Mouse (Mus musculus) kidney, postnatal 0 days (tissue): ENCODE measurements around the gene Rps26. TPM values are rescaled to one million over a fixed set of nuclear protein-coding genes. Genes with fewer than 3 reads are reported as not detected.
A peak's percentile ranks its signal among the peaks of the same experiment; 100 is the strongest.

Source experiments
- ATAC-seq: fragments of 200-750 bp; cut with Nextera tagmentation; replicated peaks from 2 replicates; pipeline ENCODE4 v1.8.0; 2017; ENCODE audit warnings: low read depth, moderate number of reproducible peaks, moderate TSS enrichment, moderate library complexity; ENCODE audit not compliant: low FRiP score
- DNase-seq: peaks from one replicate; pipeline ENCODE4 v3.0.0-alpha.2; 2016; ENCODE audit warnings: low spot score
- H3K27ac ChIP-seq: fragments of 300-500 bp; sonication (generic); 2 replicates; pipeline ENCODE4 v1.5.1; 2014; ENCODE audit warnings: mild to moderate bottlenecking
- H3K27me3 ChIP-seq: fragments of 300-500 bp; sonication (generic); 2 replicates; pipeline ENCODE4 v1.6.1; 2014; ENCODE audit warnings: low read length, mixed read lengths; ENCODE audit not compliant: insufficient read depth
- H3K36me3 ChIP-seq: fragments of 300-500 bp; sonication (generic); 2 replicates; pipeline ENCODE4 v1.6.1; 2014; ENCODE audit warnings: low read length, mixed read lengths; ENCODE audit not compliant: insufficient read depth
- H3K4me1 ChIP-seq: fragments of 300-500 bp; sonication (generic); replicated peaks from 2 replicates; pipeline ENCODE4 v1.6.1; 2014; ENCODE audit warnings: antibody characterized with exemption, low read length, mixed read lengths; ENCODE audit not compliant: insufficient read depth
- H3K4me2 ChIP-seq: fragments of 300-500 bp; sonication (generic); 2 replicates; pipeline ENCODE4 v1.6.1; 2014; ENCODE audit warnings: mild to moderate bottlenecking, low read length, moderate library complexity, mixed read lengths
- H3K4me3 ChIP-seq: fragments of 300-500 bp; sonication (generic); replicated peaks from 2 replicates; pipeline ENCODE4 v1.5.1; 2014; ENCODE audit warnings: low read depth, low read length
- H3K9ac ChIP-seq: fragments of 300-500 bp; sonication (generic); 2 replicates; pipeline ENCODE4 v1.6.1; 2014; ENCODE audit warnings: low read depth, low read length
- H3K9me3 ChIP-seq: fragments of 300-500 bp; sonication (generic); replicated peaks from 2 replicates; pipeline ENCODE4 v1.6.1; 2016; ENCODE audit warnings: low read length, inconsistent platforms, mixed read lengths
- CTCF ChIP-seq: IDR thresholded peaks from 2 replicates; pipeline ENCODE4 v1.5.1; 2016; ENCODE audit warnings: antibody characterized with exemption, low read depth, mild to moderate bottlenecking, moderate library complexity
- WGBS: fragments of 180-500 bp; shearing (Covaris S2); extraction: QIAGEN DNeasy Blood & Tissue Kit; methylation state at CpG from one replicate; pipeline ENCODE4 v1.1.7; 2014; 5-methylcytosine and 5-hydroxymethylcytosine counted together
- polyA plus RNA-seq: library from polyadenylated mRNA; unstranded; fragments of >200 nt; fragmentation: Nextera tagmentation; extraction: Ambion mirVana; gene quantifications from 2 replicates; pipeline ENCODE4 v1.2.1, GENCODE M21; 2015

The Rps26 gene
- 836 and 985 TPM in 2 replicates for polyA plus RNA-seq

- peak within 1 kb of the TSS; percentile 76 for H3K4me2 ChIP-seq
- H3K27me3 ChIP-seq = no peaks in the 10 kb centered on the region
- TF ChIP-seq CTCF = peak; percentile 60
- H3K4me1 ChIP-seq = no peaks in the 10 kb centered on the region
- peak within 1 kb of the TSS; percentile 72 for H3K4me3 ChIP-seq
- H3K27ac ChIP-seq = peak within 1 kb of the TSS; percentile 69; the same call in 1 of the 2 replicates
- WGBS = 1% methylated on average over 40 of the region's 40 CpGs
- DNase-seq = peak; percentile 99
- peaks cover 14% of the 10 kb centered on the region; the same call in 1 of the 2 replicates for H3K36me3 ChIP-seq
- peak within 1 kb of the TSS; percentile 90 for H3K9ac ChIP-seq
- no peaks in the 10 kb centered on the region for H3K9me3 ChIP-seq
- ATAC-seq = peak; percentile 97
Measured at GRCm38 (mm10) chr10:128626311-128627310, at the start of gene Rps26. TSS of gene Rps26 (minus strand) at chr10:128626747.

GRCm38 (mm10) chr10:128674469-128675008, 48.0 kb upstream of the Rps26 start:
- Histone ChIP-seq H3K9ac (peak overlapping the region; percentile 61), H3K4me1 (no peaks in the 10 kb centered on the region), H3K27ac (peak overlapping the region; percentile 58), H3K4me2 (peak overlapping the region; percentile 94), H3K9me3 (no peaks in the 10 kb centered on the region), H3K36me3 (peaks cover 2% of the 10 kb centered on the region), H3K27me3 (no peaks in the 10 kb centered on the region), H3K4me3 (peak overlapping the region; percentile 74)
- 2% methylated on average over 9 of the region's 9 CpGs for WGBS
- peak; percentile 80 for TF ChIP-seq CTCF
- ATAC-seq = no peak
- DNase-seq = peak; percentile 85

DNA sequence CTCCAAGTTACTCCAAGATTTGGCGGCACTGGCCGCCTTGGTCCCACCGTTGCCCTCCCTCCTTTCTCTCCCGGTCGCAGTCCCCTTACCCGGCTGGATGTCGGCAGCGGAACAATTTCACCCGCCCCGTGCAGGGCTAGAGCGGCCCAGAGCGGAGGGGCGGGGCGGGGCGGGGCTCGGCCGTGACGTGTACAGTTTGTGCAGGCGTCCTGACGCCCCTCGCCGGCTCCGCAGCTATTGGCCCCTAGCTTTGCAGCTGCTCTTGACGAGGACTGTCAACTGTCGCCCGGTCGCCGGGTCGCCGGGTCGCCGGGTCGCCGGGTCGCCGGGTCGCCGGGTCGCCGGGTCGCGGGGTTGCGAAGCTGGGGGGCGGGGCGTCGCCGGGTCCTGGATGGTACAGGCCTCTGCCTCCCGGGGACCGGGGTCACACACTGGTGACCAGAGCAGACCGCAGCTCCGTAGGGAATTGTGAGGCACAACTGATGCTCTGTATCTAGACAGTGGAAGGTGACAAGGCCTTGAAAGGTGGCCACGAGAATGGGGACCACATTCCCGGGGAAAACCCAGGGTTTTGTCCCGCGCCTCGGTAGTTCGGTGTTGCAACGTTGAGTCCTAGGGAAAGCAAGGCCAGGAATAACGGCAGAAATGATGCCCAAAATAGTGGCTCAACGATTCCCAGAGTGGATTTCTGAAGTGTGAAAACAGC, 47.4 kb upstream of the Rps26 start, which contains the start of gene Suox:
Gene Suox, minus strand, starts transcription at position 311 of the 706 bp plus-strand sequence.
- Histone ChIP-seq H3K27me3 (no peaks in the 10 kb centered on the region), H3K36me3 (no peaks in the 10 kb centered on the region), H3K27ac (peak within 1 kb of the TSS; percentile 58), H3K4me1 (no peaks in the 10 kb centered on the region), H3K4me2 (peak within 1 kb of the TSS; percentile 94), H3K9ac (peak within 1 kb of the TSS; percentile 61), H3K9me3 (no peaks in the 10 kb centered on the region), H3K4me3 (peak within 1 kb of the TSS; percentile 74)
- TF ChIP-seq CTCF = no peak
- under 1% methylated on average over 58 of the region's 60 CpGs for WGBS
- DNase-seq (peak; percentile 93), ATAC-seq (peak; percentile 92)

DNA sequence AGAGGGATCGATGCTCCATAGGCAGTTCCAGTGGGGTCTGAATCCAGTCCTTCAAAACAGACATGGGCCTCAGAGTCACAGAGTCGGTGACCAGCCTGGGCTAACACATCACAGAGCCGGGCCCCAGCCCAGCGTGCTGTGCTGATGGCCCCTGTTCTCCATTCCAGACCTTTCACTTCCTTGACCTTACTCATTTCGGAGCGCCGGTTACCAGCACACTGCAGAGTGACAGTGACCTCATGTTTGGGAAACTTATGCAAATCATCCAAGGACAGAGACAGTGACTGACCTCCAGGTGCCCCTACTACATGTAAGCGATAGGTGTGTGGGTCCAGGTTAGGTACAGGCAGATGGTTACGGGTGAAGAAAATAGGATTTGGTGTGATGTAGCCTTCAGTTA, 44.6 kb upstream of the Rps26 start:
- Histone ChIP-seq H3K36me3 (no peaks in the 10 kb centered on the region), H3K4me2 (no peak overlapping the region), H3K4me1 (no peaks in the 10 kb centered on the region), H3K9me3 (no peaks in the 10 kb centered on the region), H3K9ac (no peak overlapping the region), H3K27ac (no peak overlapping the region), H3K27me3 (no peaks in the 10 kb centered on the region), H3K4me3 (no peak overlapping the region)
- 93% methylated on average over 9 of the region's 9 CpGs for WGBS
- no peak for TF ChIP-seq CTCF
- DNase-seq = no peak
- ATAC-seq = no peak

GRCm38 (mm10) chr10:128668790-128669672, 42.5 kb upstream of the Rps26 start:
- ATAC-seq = peak; percentile 50
- Histone ChIP-seq H3K27me3 (no peaks in the 10 kb centered on the region), H3K9me3 (no peaks in the 10 kb centered on the region), H3K27ac (peak overlapping the region; percentile 72), H3K4me1 (no peaks in the 10 kb centered on the region), H3K4me3 (peak overlapping the region; percentile 75), H3K9ac (peak overlapping the region; percentile 74), H3K4me2 (peak overlapping the region; percentile 93), H3K36me3 (no peaks in the 10 kb centered on the region)
- DNase-seq = peak; percentile 72
- WGBS = 2% methylated on average over 42 of the region's 42 CpGs
- no peak for TF ChIP-seq CTCF
